8 mouse cellular contexts compared by ENCODE assay signal in the genomic region with DNA sequence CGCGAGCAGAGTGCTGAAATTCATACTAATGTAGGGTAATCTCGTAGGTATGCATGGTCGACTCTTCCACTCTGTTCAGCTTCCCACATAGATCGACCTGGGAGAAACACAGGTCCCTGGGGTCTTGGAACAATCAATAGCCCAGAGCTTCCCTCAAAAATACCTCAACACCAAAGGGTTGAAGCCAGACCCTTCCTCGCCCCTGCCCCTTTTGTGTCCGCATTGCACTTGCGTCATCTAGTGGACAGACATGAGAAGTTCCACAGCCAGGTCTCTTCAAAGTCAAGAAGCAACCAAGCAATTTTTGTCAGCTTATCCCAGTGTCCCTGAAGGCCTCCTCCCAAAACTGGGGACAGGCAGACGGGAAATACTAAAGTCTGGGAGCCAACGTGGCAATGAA.
DNase-seq lines count a peak whose midpoint lies in the region; ATAC-seq and TF ChIP-seq lines count a peak whose summit lies in the region.

No protein-coding gene starts in this region.

- intact Hi-C loops in heart, postnatal 14 days (cut with DNase I) = loop anchor here (2.0 kb wide), 1 partner anchor 303 kb away; no protein-coding TSS in a partner anchor

- H3K79me2 ChIP-seq in CH12.LX (replicated peaks; ENCODE audit: control insufficient read depth, extremely low read depth, insufficient read depth, poor library complexity, severe bottlenecking) = no peaks in the 10 kb centered on the region

- no peaks in the 10 kb centered on the region for H3K27me3 ChIP-seq in heart, embryonic 11.5 days (ENCODE audit: control insufficient read depth, insufficient read depth, low read length)
- peaks cover 18% of the 10 kb centered on the region for H3K27me3 ChIP-seq in CH12.LX (replicated peaks)
- H3K27me3 ChIP-seq in intestine, postnatal 0 days (replicated peaks; ENCODE audit: control insufficient read depth, insufficient read depth, low read length) = no peaks in the 10 kb centered on the region

- H3K9ac ChIP-seq in heart, embryonic 11.5 days (ENCODE audit: low read depth, low read length) = no peak overlapping the region
- no peak overlapping the region for H3K9ac ChIP-seq in CH12.LX (ENCODE audit: insufficient read depth, low read depth)
- H3K9ac ChIP-seq in intestine, postnatal 0 days (ENCODE audit: low read depth, low read length) = no peak overlapping the region

- peak overlapping the region; percentile 54 for H3K4me2 ChIP-seq in heart, embryonic 11.5 days
- peak overlapping the region; percentile 55; the same call in 1 of the 2 replicates for H3K4me2 ChIP-seq in CH12.LX (ENCODE audit: insufficient read depth, low read depth, poor library complexity, severe bottlenecking)
- H3K4me2 ChIP-seq in intestine, postnatal 0 days (replicated peaks; ENCODE audit: low read depth) = peak overlapping the region; percentile 21; the same call in 1 of the 2 replicates

- no peak overlapping the region for H3K27ac ChIP-seq in heart, embryonic 11.5 days (ENCODE audit: low read depth, low read length)
- H3K27ac ChIP-seq in CH12.LX (ENCODE audit: insufficient read depth, low read depth) = no peak overlapping the region
- no peak overlapping the region for H3K27ac ChIP-seq in intestine, postnatal 0 days (ENCODE audit: low read depth, low read length)

- no peak for TF ChIP-seq POLR2A in CH12.LX (IDR thresholded peaks at IDR 0.05; ENCODE audit: low read depth, low read length)

- H3K36me3 ChIP-seq in heart, embryonic 11.5 days (ENCODE audit: control insufficient read depth, insufficient read depth, low read length) = no peaks in the 10 kb centered on the region
- H3K36me3 ChIP-seq in CH12.LX (replicated peaks in 1 of 2; ENCODE audit: control insufficient read depth in 1 of 2, insufficient read depth in 1 of 2, low read length in 1 of 2) = no peaks in the 10 kb centered on the region
- H3K36me3 ChIP-seq in intestine, postnatal 0 days (ENCODE audit: control insufficient read depth, insufficient read depth) = no peaks in the 10 kb centered on the region

- ATAC-seq in heart, embryonic 11.5 days (replicated peaks; ENCODE audit: insufficient number of reproducible peaks, low FRiP score, low TSS enrichment) = no peak
- no peak for ATAC-seq in intestine, postnatal 0 days

- no peaks in the 10 kb centered on the region for H3K9me3 ChIP-seq in heart, embryonic 11.5 days (replicated peaks; ENCODE audit: control insufficient read depth, low read length)
- no peaks in the 10 kb centered on the region for H3K9me3 ChIP-seq in CH12.LX (replicated peaks; ENCODE audit: low read length)
- no peaks in the 10 kb centered on the region for H3K9me3 ChIP-seq in intestine, postnatal 0 days (ENCODE audit: control insufficient read depth)

- dilution Hi-C loops in CH12.LX (cut with MboI; ENCODE audit: extremely low pct_ligation_motif_present, extremely low pct_unique_long_range_greater_than_20kb, low sequenced_read_pairs) = no loop called here

- in situ Hi-C loops in CH12.LX (cut with MboI; ENCODE audit: low pct_ligation_motif_present, low pct_unique_long_range_greater_than_20kb, low sequenced_read_pairs) = no loop called here

- no peak overlapping the region for H3K4me3 ChIP-seq in heart, embryonic 11.5 days (ENCODE audit: low read depth, low read length)
- H3K4me3 ChIP-seq in CH12.LX (replicated peaks in 1 of 3; ENCODE audit: low read depth in 2 of 3, low read length in 2 of 3, poor library complexity in 1 of 3) = no peak overlapping the region
- no peak overlapping the region for H3K4me3 ChIP-seq in intestine, postnatal 0 days (ENCODE audit: low read depth, low read length)

- TF ChIP-seq RAD21 in CH12.LX (IDR thresholded peaks at IDR 0.05; ENCODE audit: low read depth, low read length) = peak; percentile 60

- no peak for TF ChIP-seq EP300 in CH12.LX (IDR thresholded peaks at IDR 0.05; ENCODE audit: low read length)

- DNase-seq in heart, postnatal 14 days = no peak
- DNase-seq in CH12.LX (ENCODE audit: extremely low read depth) = no peak
- peak; percentile 55 for DNase-seq in embryo, embryonic 9.5 days (ENCODE audit: extremely low spot score)
- DNase-seq in retina, embryonic 14.5 days (ENCODE audit: low spot score) = peak; percentile 70
- no peak for DNase-seq in adrenal gland, postnatal 25 days
- DNase-seq in urinary bladder, adult 18-20 months (ENCODE audit: low spot score in 2 of 2) = no peak

- 20% methylated on average over 10 of the region's 10 CpGs for WGBS in heart, embryonic 11.5 days (ENCODE audit: insufficient replicate concordance)
- WGBS in intestine, postnatal 0 days = 19% methylated on average over 10 of the region's 10 CpGs

- peaks cover 5% of the 10 kb centered on the region; the same call in 1 of the 2 replicates for H3K4me1 ChIP-seq in heart, embryonic 11.5 days (ENCODE audit: control insufficient read depth, insufficient read depth, low read length)
- no peaks in the 10 kb centered on the region for H3K4me1 ChIP-seq in CH12.LX (ENCODE audit: control insufficient read depth in 1 of 2, insufficient read depth in 2 of 2)
- no peaks in the 10 kb centered on the region for H3K4me1 ChIP-seq in intestine, postnatal 0 days (replicated peaks; ENCODE audit: control insufficient read depth, insufficient read depth, low read length)

- TF ChIP-seq CTCF in CH12.LX (conservative IDR thresholded peaks at IDR 0.05 in 1 of 2, IDR thresholded peaks at IDR 0.05 in 1 of 2; ENCODE audit: low read depth in 2 of 2, low read length in 2 of 2) = peak; percentile 50 to 72
- peak; percentile 77 for TF ChIP-seq CTCF in intestine, postnatal 0 days (IDR thresholded peaks at IDR 0.05; ENCODE audit: low read depth)

TF ChIP-seq in CH12.LX, 34 proteins besides CTCF, POLR2A, EP300 and RAD21:
- no peak for TF ChIP-seq USF1 (IDR thresholded peaks at IDR 0.05; ENCODE audit: low read depth, low read length)
- TF ChIP-seq SMC3 (IDR thresholded peaks at IDR 0.05; ENCODE audit: low read depth, low read length) = peak; percentile 62
TF ChIP-seq in CH12.LX: peak in this region for 1.

Comparison
In these comparisons a context has a peak if more than half of its experiments do, and no peak if none do; other contexts are left out.
1. DNase-seq: peak in embryo, embryonic 9.5 days (single experiment) and retina, embryonic 14.5 days (single experiment); none in heart, postnatal 14 days (0 of 2), CH12.LX (single experiment), adrenal gland, postnatal 25 days (single experiment) and urinary bladder, adult 18-20 months (0 of 2).
2. Peak in every context shown above with its lines, with median percentiles within 50 percentile points of each other: H3K4me2 ChIP-seq.